Mouse (Mus musculus) MEL (cell line): Measurements from ENCODE around the gene Naga. TPM values are rescaled to one million over a fixed set of nuclear protein-coding genes. Genes with fewer than 3 reads are reported as not detected.

Source experiments
- DNase-seq: peaks from one replicate; pipeline ENCODE4 v3.0.0; 2011; ENCODE audit warnings: low read depth, low spot score
- H3K27ac ChIP-seq: 2 replicates; pipeline ENCODE4 v1.5.1; 2012; ENCODE audit warnings: low read depth, mild to moderate bottlenecking, control low read depth, low read length, moderate library complexity; ENCODE audit not compliant: control insufficient read depth
- H3K27me3 ChIP-seq, 2 experiments: fragments of 150-350 bp in 1 of 2; sonication (generic) in 1 of 2; 2 replicates each; pipeline ENCODE4 v1.6.1; 2012; ENCODE audit warnings: low read length in 2 of 2, mild to moderate bottlenecking in 2 of 2, improper control_type of control experiment in 1 of 2, moderate library complexity in 1 of 2; ENCODE audit not compliant: insufficient read depth in 2 of 2, control insufficient read depth in 1 of 2
- H3K36me3 ChIP-seq, 2 experiments: 2 replicates each; pipeline ENCODE4 v1.6.1; 2012 to 2014; ENCODE audit warnings: low read length in 2 of 2, improper control_type of control experiment in 1 of 2, inconsistent platforms in 1 of 2, mild to moderate bottlenecking in 1 of 2; ENCODE audit not compliant: insufficient read depth in 2 of 2, control insufficient read depth in 1 of 2
- H3K4me1 ChIP-seq, 2 experiments: fragments of 150-350 bp in 1 of 2; sonication (generic) in 1 of 2; 2 replicates each; pipeline ENCODE4 v1.6.1; 2012; ENCODE audit warnings: low read length in 2 of 2, improper control_type of control experiment in 1 of 2, mild to moderate bottlenecking in 1 of 2; ENCODE audit not compliant: insufficient read depth in 2 of 2, control insufficient read depth in 1 of 2
- H3K4me3 ChIP-seq, 2 experiments: fragments of 150-350 bp in 1 of 2; sonication (generic) in 1 of 2; 2 replicates each; pipeline ENCODE4 v1.5.1; 2012; ENCODE audit warnings: low read depth in 2 of 2, low read length in 2 of 2, mild to moderate bottlenecking in 2 of 2, moderate library complexity in 2 of 2, control low read depth in 1 of 2, improper control_type of control experiment in 1 of 2; ENCODE audit not compliant: control insufficient read depth in 1 of 2, insufficient read depth in 1 of 2
- H3K79me2 ChIP-seq: 2 replicates; pipeline ENCODE4 v1.6.1; 2012; ENCODE audit warnings: mild to moderate bottlenecking, low read length, moderate library complexity; ENCODE audit not compliant: control insufficient read depth, poor library complexity, insufficient read depth
- H3K9ac ChIP-seq: 2 replicates; pipeline ENCODE4 v1.6.1; 2012; ENCODE audit warnings: low read depth, mild to moderate bottlenecking, control low read depth, low read length, moderate library complexity; ENCODE audit not compliant: control insufficient read depth, poor library complexity, severe bottlenecking
- H3K9me3 ChIP-seq: fragments of 150-350 bp; sonication (generic); replicated peaks from 2 replicates; pipeline ENCODE4 v1.6.1; 2012; ENCODE audit warnings: mild to moderate bottlenecking, low read length, improper control_type of control experiment, moderate library complexity; ENCODE audit not compliant: insufficient read depth
- BHLHE40 ChIP-seq: IDR thresholded peaks from 2 replicates; pipeline ENCODE4 v1.6.1; 2012; ENCODE audit warnings: low read depth, mild to moderate bottlenecking, inconsistent platforms, low read length, improper control_type of control experiment, borderline replicate concordance
- CHD2 ChIP-seq: IDR thresholded peaks from 2 replicates; pipeline ENCODE4 v1.6.1; 2011; ENCODE audit warnings: low read length, improper control_type of control experiment
- CTCF ChIP-seq, 3 experiments: IDR thresholded peaks in 2 of 3; conservative IDR thresholded peaks in 1 of 3; 2 replicates each; pipeline ENCODE4 v1.5.1; 2011 to 2012; ENCODE audit warnings: low read length in 3 of 3, low read depth in 2 of 3, mild to moderate bottlenecking in 2 of 3, improper control_type of control experiment in 1 of 3, inconsistent platforms in 1 of 3, mixed read lengths in 1 of 3, moderate library complexity in 1 of 3; ENCODE audit not compliant: control insufficient read depth in 1 of 3, insufficient read depth in 1 of 3, poor library complexity in 1 of 3, severe bottlenecking in 1 of 3
- E2F4 ChIP-seq: IDR thresholded peaks from 2 replicates; pipeline ENCODE4 v1.6.1; 2011; ENCODE audit warnings: low read depth, low read length, improper control_type of control experiment, borderline replicate concordance
- GABPA ChIP-seq: IDR thresholded peaks from 2 replicates; pipeline ENCODE4 v1.6.1; 2012; ENCODE audit warnings: low read depth, mild to moderate bottlenecking, inconsistent platforms, low read length, improper control_type of control experiment, moderate library complexity
- GATA1 ChIP-seq: IDR thresholded peaks from 2 replicates; pipeline ENCODE4 v1.6.1; 2011; ENCODE audit warnings: low read depth, low read length, improper control_type of control experiment
- MAX ChIP-seq: IDR thresholded peaks from 2 replicates; pipeline ENCODE4 v1.6.1; 2011; ENCODE audit warnings: low read length, improper control_type of control experiment
- MEF2A ChIP-seq: IDR thresholded peaks from 2 replicates; pipeline ENCODE4 v1.6.1; 2014; ENCODE audit warnings: low read depth, mild to moderate bottlenecking, inconsistent platforms, low read length, improper control_type of control experiment; ENCODE audit not compliant: poor library complexity, insufficient replicate concordance, severe bottlenecking; ENCODE audit errors: extremely low read depth
- MXI1 ChIP-seq: IDR thresholded peaks from 2 replicates; pipeline ENCODE4 v1.6.1; 2011; ENCODE audit warnings: mild to moderate bottlenecking, low read depth, low read length, improper control_type of control experiment
- MYC ChIP-seq: IDR thresholded peaks from 2 replicates; pipeline ENCODE4 v1.6.1; 2011; ENCODE audit warnings: low read depth, mild to moderate bottlenecking, low read length, improper control_type of control experiment, moderate library complexity
- NRF1 ChIP-seq: IDR thresholded peaks from 2 replicates; pipeline ENCODE4 v1.6.1; 2014; ENCODE audit warnings: low read depth, mild to moderate bottlenecking, inconsistent platforms, low read length, improper control_type of control experiment, moderate library complexity; ENCODE audit not compliant: poor library complexity, insufficient read depth, severe bottlenecking
- POLR2A ChIP-seq, 2 experiments: IDR thresholded peaks; 2 replicates each; pipeline ENCODE4 v1.6.1; 2011 to 2012; ENCODE audit warnings: low read length in 2 of 2, mild to moderate bottlenecking in 2 of 2, control low read depth in 1 of 2, improper control_type of control experiment in 1 of 2, low read depth in 1 of 2, moderate library complexity in 1 of 2; ENCODE audit not compliant: control insufficient read depth in 1 of 2, insufficient read depth in 1 of 2, poor library complexity in 1 of 2
- POLR2AphosphoS2 ChIP-seq: IDR thresholded peaks from 2 replicates; pipeline ENCODE4 v1.6.1; 2011; ENCODE audit warnings: low read length, improper control_type of control experiment
- POLR2AphosphoS5 ChIP-seq: IDR thresholded peaks from 2 replicates; pipeline ENCODE4 v1.6.1; 2012; ENCODE audit warnings: low read depth, borderline replicate concordance, mild to moderate bottlenecking, inconsistent platforms, low read length, moderate library complexity, mixed read lengths
- RCOR1 ChIP-seq: IDR thresholded peaks from 2 replicates; pipeline ENCODE4 v1.6.1; 2012; ENCODE audit warnings: low read depth, mild to moderate bottlenecking, inconsistent platforms, low read length, improper control_type of control experiment
- SIN3A ChIP-seq: IDR thresholded peaks from 2 replicates; pipeline ENCODE4 v1.6.1; 2012; ENCODE audit warnings: low read length, improper control_type of control experiment, inconsistent platforms
- TAL1 ChIP-seq: IDR thresholded peaks from 2 replicates; pipeline ENCODE4 v1.6.1; 2012; ENCODE audit warnings: mild to moderate bottlenecking, inconsistent platforms, low read length, moderate library complexity, mixed read lengths
- TBP ChIP-seq: IDR thresholded peaks from 2 replicates; pipeline ENCODE4 v1.8.0; 2011; ENCODE audit warnings: low read depth, low read length, improper control_type of control experiment
- USF2 ChIP-seq, 2 experiments: IDR thresholded peaks; 2 replicates each; pipeline ENCODE4 v1.6.1; 2011 to 2012; ENCODE audit warnings: improper control_type of control experiment in 2 of 2, low read length in 2 of 2, borderline replicate concordance in 1 of 2, inconsistent platforms in 1 of 2, low read depth in 1 of 2, mild to moderate bottlenecking in 1 of 2; ENCODE audit not compliant: insufficient read depth in 1 of 2
- ZC3H11A ChIP-seq: IDR thresholded peaks from 2 replicates; pipeline ENCODE4 v1.6.1; 2012; ENCODE audit warnings: low read depth, mild to moderate bottlenecking, inconsistent platforms, low read length, improper control_type of control experiment
- polyA plus RNA-seq, 2 experiments: library from polyadenylated mRNA; stranded (reverse) in 1 of 2; unstranded in 1 of 2; fragments of >175 nt in 1 of 2; fragments of >200 nt in 1 of 2; gene quantifications; 2 replicates each; pipeline versions ENCODE4 v1.2.1 to v1.2.4; 2012; ENCODE audit warnings: low replicate concordance in 2 of 2, low read depth in 1 of 2; ENCODE audit not compliant: insufficient read length in 2 of 2, insufficient read depth in 1 of 2, missing spikeins in 1 of 2
- total RNA-seq: library from RNA; depleted of rRNA; stranded (reverse); fragments of 300-350 nt; gene quantifications from 2 replicates; pipeline ENCODE4 v1.2.3, GENCODE M21; 2012

Gene Naga
- total and polyA plus RNA-seq, 3 experiments = 26.4 to 59.5 TPM; not detected in 1

- Histone ChIP-seq H3K9ac (no peak overlapping the region), H3K27me3 (peaks cover 6 to 12% of the 10 kb centered on the region in 2 experiments), H3K4me1 (no peaks in the 10 kb centered on the region), H3K36me3 (no peaks in the 10 kb centered on the region), H3K4me3 (no peak overlapping the region), H3K27ac (no peak overlapping the region), H3K9me3 (no peaks in the 10 kb centered on the region), H3K79me2 (no peaks in the 10 kb centered on the region)
- no peak for DNase-seq
- no peak for TF ChIP-seq RCOR1
- TF ChIP-seq SIN3A = no peak
- TF ChIP-seq NRF1 = no peak
- no peak for TF ChIP-seq MXI1
- no peak for TF ChIP-seq BHLHE40
- TF ChIP-seq POLR2AphosphoS5 = no peak
- TF ChIP-seq MAX = no peak
- TF ChIP-seq POLR2A (IDR thresholded peaks at IDR 0.05; ENCODE audit: control insufficient read depth in 1 of 2, insufficient read depth in 1 of 2, low read depth in 1 of 2, low read length in 2 of 2, poor library complexity in 1 of 2) = no peak
- TF ChIP-seq TAL1 = no peak
- TF ChIP-seq MEF2A = no peak
- no peak for TF ChIP-seq USF2 (IDR thresholded peaks at IDR 0.05; ENCODE audit: borderline replicate concordance in 1 of 2, insufficient read depth in 1 of 2, low read depth in 1 of 2, low read length in 2 of 2)
- TF ChIP-seq CHD2 = no peak
- TF ChIP-seq CTCF (IDR thresholded peaks at IDR 0.05 in 2 of 3, conservative IDR thresholded peaks at IDR 0.05 in 1 of 3; ENCODE audit: control insufficient read depth in 1 of 3, insufficient read depth in 1 of 3, low read depth in 2 of 3, low read length in 3 of 3, poor library complexity in 1 of 3, severe bottlenecking in 1 of 3) = no peak
Measured at GRCm38 (mm10) chr15:82378261-82379180, 39.8 kb upstream of the Naga start.

GRCm38 (mm10) chr15:82377701-82378100 is 39.0 kb upstream of the Naga start:
- peaks cover 5 to 6% of the 10 kb centered on the region in 2 experiments for H3K27me3 ChIP-seq
- no peaks in the 10 kb centered on the region for H3K4me1 ChIP-seq
- no peak overlapping the region for H3K27ac ChIP-seq
- TF ChIP-seq TBP (no peak), GATA1 (no peak), E2F4 (no peak), ZC3H11A (no peak), POLR2AphosphoS2 (no peak), BHLHE40 (no peak), SIN3A (no peak), GABPA (no peak), MYC (no peak), MXI1 (no peak)
- TF ChIP-seq, all 39 proteins: peak for 0
- H3K79me2 ChIP-seq = no peaks in the 10 kb centered on the region
- no peak for DNase-seq
- H3K9me3 ChIP-seq = no peaks in the 10 kb centered on the region
- H3K4me3 ChIP-seq = no peak overlapping the region
- no peak overlapping the region for H3K9ac ChIP-seq
- H3K36me3 ChIP-seq = no peaks in the 10 kb centered on the region
